Mouse (Mus musculus) midbrain, embryonic 13.5 days (tissue): ENCODE data around the gene Supt5. TPM values are rescaled to one million over a fixed set of nuclear protein-coding genes. Genes with fewer than 3 reads are reported as not detected.
A peak's percentile ranks its signal among the peaks of the same experiment; 100 is the strongest.

Experiments used
- ATAC-seq: fragments of 200-750 bp; cut with Nextera tagmentation; 2 replicates; pipeline ENCODE4 v1.8.0; 2017; ENCODE audit warnings: mild to moderate bottlenecking, moderate TSS enrichment, moderate library complexity
- H3K27ac ChIP-seq: fragments of 300-500 bp; sonication (generic); 2 replicates; pipeline ENCODE4 v1.5.1; 2015; ENCODE audit warnings: inconsistent platforms, mild to moderate bottlenecking, moderate library complexity
- H3K27me3 ChIP-seq: fragments of 300-500 bp; sonication (generic); 2 replicates; pipeline ENCODE4 v1.6.1; 2015; ENCODE audit warnings: mild to moderate bottlenecking, inconsistent platforms
- H3K36me3 ChIP-seq: fragments of 300-500 bp; sonication (generic); 2 replicates; pipeline ENCODE4 v1.6.1; 2015; ENCODE audit warnings: mild to moderate bottlenecking, inconsistent platforms
- H3K4me1 ChIP-seq: fragments of 300-500 bp; sonication (generic); replicated peaks from 2 replicates; pipeline ENCODE4 v1.6.1; 2015; ENCODE audit warnings: inconsistent platforms
- H3K4me2 ChIP-seq: fragments of 300-500 bp; sonication (generic); replicated peaks from 2 replicates; pipeline ENCODE4 v1.6.1; 2015; ENCODE audit warnings: moderate library complexity, mild to moderate bottlenecking, inconsistent platforms
- H3K4me3 ChIP-seq: fragments of 300-500 bp; sonication (generic); replicated peaks from 2 replicates; pipeline ENCODE4 v1.5.1; 2015; ENCODE audit warnings: mild to moderate bottlenecking, inconsistent platforms
- H3K9ac ChIP-seq: fragments of 300-500 bp; sonication (generic); replicated peaks from 2 replicates; pipeline ENCODE4 v1.6.1; 2015; ENCODE audit warnings: mild to moderate bottlenecking, inconsistent platforms
- H3K9me3 ChIP-seq: fragments of 300-500 bp; sonication (generic); 2 replicates; pipeline ENCODE4 v1.6.1; 2016; ENCODE audit warnings: mild to moderate bottlenecking, inconsistent platforms
- WGBS: fragments of 180-500 bp; shearing (Covaris S2); methylation state at CpG from one replicate; pipeline ENCODE4 v1.1.7; 2015; 5-methylcytosine and 5-hydroxymethylcytosine counted together
- polyA plus RNA-seq: library from polyadenylated mRNA; unstranded; fragments of >200 nt; fragmentation: Nextera tagmentation; extraction: Ambion mirVana; gene quantifications from 2 replicates; pipeline ENCODE4 v1.2.1, GENCODE M21; 2015

Gene Supt5
- polyA plus RNA-seq, 1 experiment from 2014 or later, result 98.8 TPM

DNA sequence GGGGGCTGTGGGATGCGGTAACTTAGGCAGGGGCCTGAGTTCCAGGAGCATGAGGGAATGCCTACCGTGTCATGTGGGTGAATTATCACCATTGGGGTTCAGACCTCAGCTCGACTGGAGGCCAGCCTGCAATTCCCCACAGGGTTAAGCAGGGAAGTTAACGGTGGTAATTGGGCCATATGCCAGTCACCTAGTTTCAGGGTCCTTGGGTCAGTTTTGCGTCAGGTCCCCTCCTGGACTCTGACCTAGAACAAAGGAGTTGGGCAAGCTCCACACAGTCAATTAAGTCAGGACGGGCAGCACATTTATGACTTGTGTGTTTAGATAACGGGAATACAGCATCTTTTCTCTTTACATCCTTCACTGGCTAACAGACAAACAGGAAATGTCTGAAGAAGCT, 2.8 kb upstream of the Supt5 start:
- no peak overlapping the region for H3K4me2 ChIP-seq
- H3K9me3 ChIP-seq, result no peaks in the 10 kb centered on the region
- no peak overlapping the region for H3K9ac ChIP-seq
- H3K27ac ChIP-seq, result no peak overlapping the region
- WGBS, result 65% methylated on average over 7 of the region's 7 CpGs
- H3K4me1 ChIP-seq, result peaks cover 17% of the 10 kb centered on the region
- no peak overlapping the region for H3K4me3 ChIP-seq
- no peak for ATAC-seq
- no peaks in the 10 kb centered on the region for H3K27me3 ChIP-seq
- no peaks in the 10 kb centered on the region for H3K36me3 ChIP-seq

DNA sequence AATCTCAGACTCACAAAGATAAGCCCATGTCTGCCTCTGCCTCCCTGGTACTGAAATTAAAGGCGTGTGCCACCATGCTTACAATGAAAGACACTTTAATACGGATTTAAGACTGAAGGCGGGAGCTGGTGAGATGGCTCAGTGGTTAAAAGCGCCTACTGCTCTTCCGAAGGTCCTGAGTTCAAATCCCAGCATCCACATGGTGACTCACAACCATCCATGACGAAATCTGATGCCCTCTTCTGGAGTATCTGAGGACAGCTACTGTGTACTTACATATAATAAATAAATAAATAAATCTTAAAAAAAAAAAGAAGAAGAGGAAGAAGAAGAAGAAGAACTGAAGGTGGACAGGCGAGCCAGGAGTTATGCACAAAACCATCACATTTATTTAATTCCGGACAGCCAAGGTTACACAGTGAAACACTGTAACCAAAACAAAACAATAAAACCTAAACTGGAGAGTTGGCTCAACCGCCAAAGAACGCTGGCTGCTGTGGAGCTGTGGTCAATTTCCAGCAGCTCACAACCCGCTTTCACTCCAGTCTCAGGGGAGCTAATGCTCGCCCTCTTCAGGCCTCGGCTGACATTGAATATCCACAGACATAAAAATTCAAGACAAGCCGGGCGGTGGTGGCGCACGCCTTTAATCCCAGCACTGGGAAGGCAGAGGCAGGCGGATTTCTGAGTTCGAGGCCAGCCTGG, 819 bp upstream of the Supt5 start:
- Histone ChIP-seq H3K27me3 (no peaks in the 10 kb centered on the region), H3K4me2 (peak overlapping the region; percentile 89), H3K4me1 (peaks cover 28% of the 10 kb centered on the region), H3K36me3 (peaks cover 6% of the 10 kb centered on the region; the same call in 1 of the 2 replicates), H3K9me3 (no peaks in the 10 kb centered on the region), H3K9ac (peak overlapping the region; percentile 59), H3K4me3 (peak overlapping the region; percentile 92), H3K27ac (peak overlapping the region; percentile 80)
- ATAC-seq, result no peak; the same call in 1 of the 2 replicates
- WGBS, result 81% methylated on average over 19 of the region's 19 CpGs

DNA sequence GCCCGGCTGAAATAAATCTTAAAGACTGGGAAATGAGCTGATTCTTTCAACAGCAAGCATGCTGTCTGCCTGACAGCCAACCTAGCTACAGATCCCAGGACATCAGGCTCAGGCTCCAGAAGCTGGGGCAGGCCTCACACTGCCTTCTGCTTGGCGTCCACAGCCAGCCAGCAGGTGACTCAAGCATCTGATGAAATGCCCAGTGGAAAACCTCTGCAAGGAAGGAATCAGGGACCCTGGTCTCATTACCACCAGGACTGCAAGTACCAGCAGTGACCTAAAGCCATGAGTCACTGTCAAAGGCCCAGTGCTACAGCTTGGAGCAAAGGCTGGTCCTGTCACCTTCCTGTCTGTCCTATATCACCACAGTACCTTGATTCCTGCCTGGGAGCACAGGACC, 3.1 kb downstream of the Supt5 start:
- no peaks in the 10 kb centered on the region for H3K9me3 ChIP-seq
- WGBS, result 92% methylated on average over 2 of the region's 2 CpGs
- H3K9ac ChIP-seq, result no peak overlapping the region
- H3K4me1 ChIP-seq, result peaks cover 31% of the 10 kb centered on the region
- no peak for ATAC-seq
- no peaks in the 10 kb centered on the region for H3K27me3 ChIP-seq
- H3K4me3 ChIP-seq, result no peak overlapping the region
- no peak overlapping the region for H3K4me2 ChIP-seq
- H3K36me3 ChIP-seq, result peaks cover 22% of the 10 kb centered on the region
- no peak overlapping the region for H3K27ac ChIP-seq

DNA sequence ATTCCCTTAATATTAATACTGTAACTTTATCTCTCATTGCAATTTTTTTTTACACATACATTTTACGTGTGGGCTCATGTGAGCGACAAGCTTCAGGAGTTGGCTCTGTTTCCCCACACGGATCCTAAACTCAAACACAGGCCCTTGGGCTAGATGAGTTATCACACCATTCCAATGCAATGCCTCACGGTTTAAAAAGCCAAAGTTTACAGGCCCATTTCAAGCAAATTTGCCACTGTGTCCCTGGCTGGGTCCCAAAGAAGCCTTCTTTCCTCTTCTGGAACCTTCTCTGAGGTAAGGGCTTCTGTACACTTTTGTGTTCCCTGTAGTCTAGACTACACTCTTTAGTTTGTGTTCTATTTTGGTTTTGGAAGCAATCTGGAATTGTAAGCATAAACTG, 4.0 kb downstream of the Supt5 start:
- Histone ChIP-seq H3K4me3 (no peak overlapping the region), H3K4me2 (no peak overlapping the region), H3K36me3 (peaks cover 31% of the 10 kb centered on the region), H3K9me3 (no peaks in the 10 kb centered on the region), H3K9ac (no peak overlapping the region), H3K27me3 (no peaks in the 10 kb centered on the region), H3K4me1 (peaks cover 31% of the 10 kb centered on the region), H3K27ac (no peak overlapping the region)
- 97% methylated on average over 4 of the region's 4 CpGs for WGBS
- ATAC-seq, result no peak

DNA sequence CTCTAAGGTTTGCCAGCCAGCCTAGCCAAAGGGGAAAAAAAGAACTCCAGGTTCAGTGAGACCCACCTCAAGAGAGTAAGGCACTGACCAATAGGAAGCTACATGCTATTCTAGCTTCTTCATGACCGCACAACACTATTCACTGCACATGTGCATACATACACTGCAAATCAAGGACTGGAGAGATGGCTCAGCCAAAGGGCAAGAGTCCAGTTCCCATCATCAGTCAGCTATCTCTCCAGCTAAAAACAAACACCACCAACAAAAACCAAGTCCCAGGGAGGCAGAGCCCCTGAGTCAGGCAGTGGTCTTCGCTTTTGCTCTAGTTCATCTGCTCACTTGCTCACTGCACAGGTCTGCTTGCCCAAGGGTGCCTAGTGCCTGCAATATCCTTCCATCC, 10.3 kb downstream of the Supt5 start:
- Histone ChIP-seq H3K27me3 (no peaks in the 10 kb centered on the region), H3K4me1 (no peaks in the 10 kb centered on the region), H3K36me3 (peaks cover 84% of the 10 kb centered on the region), H3K4me3 (no peak overlapping the region), H3K9me3 (no peaks in the 10 kb centered on the region), H3K27ac (no peak overlapping the region), H3K4me2 (no peak overlapping the region), H3K9ac (no peak overlapping the region)
- 93% methylated on average over 2 of the region's 2 CpGs for WGBS
- no peak for ATAC-seq

DNA sequence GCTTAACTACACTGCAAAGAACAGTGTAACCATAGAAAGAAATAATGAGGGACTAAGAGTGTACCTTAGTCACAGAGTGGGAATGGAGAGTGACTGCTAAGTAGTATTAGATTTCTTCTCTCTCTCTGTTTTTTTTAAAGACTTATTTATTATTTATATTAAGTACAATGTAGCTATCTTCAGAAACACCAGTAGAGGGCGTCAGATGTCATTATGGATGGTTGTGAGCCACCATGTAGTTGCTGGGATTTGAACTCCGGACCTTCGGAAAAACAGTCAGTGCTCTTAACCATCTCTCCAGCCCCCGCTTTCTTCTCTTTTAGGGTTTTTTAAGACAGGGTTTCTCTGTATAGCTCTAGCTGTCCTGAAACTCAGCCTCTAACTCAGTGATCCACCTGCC, 12.1 kb downstream of the Supt5 start:
- no peaks in the 10 kb centered on the region for H3K27me3 ChIP-seq
- no peak overlapping the region for H3K27ac ChIP-seq
- no peak overlapping the region for H3K4me3 ChIP-seq
- 89% methylated on average over 4 of the region's 4 CpGs for WGBS
- no peaks in the 10 kb centered on the region for H3K4me1 ChIP-seq
- no peaks in the 10 kb centered on the region for H3K9me3 ChIP-seq
- peaks cover 99% of the 10 kb centered on the region for H3K36me3 ChIP-seq
- no peak overlapping the region for H3K9ac ChIP-seq
- H3K4me2 ChIP-seq, result no peak overlapping the region
- ATAC-seq, result no peak

DNA sequence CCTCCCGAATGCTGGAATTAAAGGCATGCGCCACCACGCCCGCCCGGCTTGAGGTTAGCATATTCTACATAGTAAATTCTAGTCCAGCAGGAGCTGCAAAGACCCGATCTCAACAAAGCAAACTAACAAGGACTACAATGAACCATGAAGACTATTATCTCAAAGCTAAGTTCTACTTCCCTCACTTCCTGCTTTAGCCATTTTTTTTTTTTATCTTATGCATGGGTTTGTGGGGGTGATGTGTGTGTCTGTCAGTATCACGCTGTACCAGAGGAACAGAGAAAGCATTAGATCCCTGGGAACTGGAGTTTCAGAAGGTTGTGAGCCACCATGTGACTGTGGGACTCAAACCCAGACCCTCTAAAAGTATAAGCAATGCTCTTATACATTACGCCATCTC, 13.3 kb downstream of the Supt5 start:
- Histone ChIP-seq H3K36me3 (peaks cover 99% of the 10 kb centered on the region), H3K27me3 (no peaks in the 10 kb centered on the region), H3K27ac (no peak overlapping the region), H3K9ac (no peak overlapping the region), H3K4me3 (no peak overlapping the region), H3K4me2 (no peak overlapping the region), H3K9me3 (no peaks in the 10 kb centered on the region), H3K4me1 (no peaks in the 10 kb centered on the region)
- WGBS, result 95% methylated on average over 8 of the region's 8 CpGs
- no peak for ATAC-seq

DNA sequence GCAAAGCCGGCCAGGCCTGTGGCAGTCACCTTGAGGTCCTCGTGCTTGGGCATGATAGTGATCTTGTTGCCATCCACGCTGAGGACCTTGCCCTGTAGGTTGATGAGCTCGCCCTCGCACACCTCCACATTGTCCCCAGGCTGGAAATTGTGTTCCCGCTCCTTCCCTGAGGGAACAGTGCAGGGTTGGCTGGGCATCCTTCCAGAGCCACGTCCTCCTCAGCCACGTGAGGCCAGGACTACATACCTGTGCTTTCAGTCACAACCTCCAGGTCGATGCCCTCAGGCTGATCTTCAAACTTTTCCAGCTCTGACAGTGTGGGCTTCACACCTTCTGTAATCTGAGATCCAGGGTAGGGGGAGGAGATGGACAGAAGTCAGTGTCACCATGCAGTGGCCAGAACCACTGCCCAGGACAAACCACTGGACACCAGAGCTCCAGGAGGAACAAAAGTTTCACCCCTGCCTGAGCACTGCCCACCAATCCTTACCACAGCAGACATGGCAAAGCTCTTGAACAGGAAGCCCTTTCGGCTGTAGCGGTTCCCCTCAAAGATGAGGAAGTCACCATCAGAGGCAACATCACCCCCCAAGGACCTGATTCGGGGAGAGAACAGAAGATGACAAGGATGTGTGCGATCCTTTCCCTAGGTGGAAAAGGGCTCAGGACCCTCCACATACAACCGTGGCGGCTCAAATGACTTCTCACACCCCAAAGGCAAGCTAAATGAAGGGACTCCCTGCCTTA, 16.4 kb downstream of the Supt5 start:
- Histone ChIP-seq H3K27ac (no peak overlapping the region), H3K4me2 (no peak overlapping the region), H3K4me1 (no peaks in the 10 kb centered on the region), H3K4me3 (no peak overlapping the region), H3K27me3 (no peaks in the 10 kb centered on the region), H3K9ac (no peak overlapping the region), H3K36me3 (peaks cover 99% of the 10 kb centered on the region), H3K9me3 (no peaks in the 10 kb centered on the region)
- ATAC-seq, result no peak
- 94% methylated on average over 15 of the region's 15 CpGs for WGBS

DNA sequence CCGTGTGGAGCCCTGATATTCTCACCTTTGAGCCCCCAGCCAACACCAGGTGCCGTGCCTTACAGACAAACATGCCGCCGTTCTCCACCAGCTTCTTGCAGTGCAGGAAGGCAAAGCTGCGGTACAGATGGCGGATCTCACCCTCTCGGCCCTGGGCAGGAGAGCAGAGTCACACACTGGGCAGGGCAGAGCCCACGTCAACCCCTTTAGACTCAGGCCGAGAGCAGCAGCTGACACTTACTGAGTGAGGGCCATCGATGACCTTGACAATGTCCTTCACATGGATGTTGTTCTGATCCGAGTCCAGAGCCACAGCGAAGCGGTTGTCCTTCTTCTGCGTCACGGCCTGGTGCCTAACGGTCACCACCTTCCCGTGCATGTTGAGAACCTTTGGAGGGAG, 19.8 kb downstream of the Supt5 start:
- H3K4me2 ChIP-seq, result no peak overlapping the region
- WGBS, result 94% methylated on average over 17 of the region's 17 CpGs

DNA sequence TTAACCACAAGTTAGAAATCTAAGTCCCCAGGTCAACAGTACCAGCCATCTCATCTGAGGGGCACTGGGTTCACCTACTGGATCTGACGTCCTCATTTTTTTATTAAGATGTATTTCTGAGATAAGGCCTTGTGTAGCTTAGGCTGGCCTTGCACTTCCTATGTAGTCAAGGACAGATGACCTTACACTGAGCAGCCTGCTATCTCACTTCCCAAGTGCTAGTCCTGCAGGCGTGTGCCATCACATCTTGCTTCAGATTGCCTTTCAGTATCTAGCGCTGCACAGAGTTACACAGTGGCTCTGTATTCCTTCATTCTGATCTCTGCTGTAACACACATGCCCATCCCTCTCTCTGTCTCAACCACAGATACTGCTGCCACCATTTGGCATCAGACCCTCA, 20.5 kb downstream of the Supt5 start:
- Histone ChIP-seq H3K27ac (no peak overlapping the region), H3K27me3 (no peaks in the 10 kb centered on the region), H3K36me3 (peaks cover 91% of the 10 kb centered on the region), H3K4me3 (no peak overlapping the region), H3K9ac (no peak overlapping the region), H3K4me1 (no peaks in the 10 kb centered on the region), H3K4me2 (no peak overlapping the region), H3K9me3 (no peaks in the 10 kb centered on the region)
- no peak for ATAC-seq
- WGBS, result 87% methylated on average over 3 of the region's 3 CpGs

More for the DNA sequence above, 19.8 kb downstream of the Supt5 start:
- H3K27me3 ChIP-seq, result no peaks in the 10 kb centered on the region
- H3K27ac ChIP-seq, result no peak overlapping the region
- no peaks in the 10 kb centered on the region for H3K4me1 ChIP-seq
- peaks cover 98% of the 10 kb centered on the region for H3K36me3 ChIP-seq
- ATAC-seq, result no peak
- H3K4me3 ChIP-seq, result no peak overlapping the region
- H3K9me3 ChIP-seq, result no peaks in the 10 kb centered on the region
- no peak overlapping the region for H3K9ac ChIP-seq

DNA sequence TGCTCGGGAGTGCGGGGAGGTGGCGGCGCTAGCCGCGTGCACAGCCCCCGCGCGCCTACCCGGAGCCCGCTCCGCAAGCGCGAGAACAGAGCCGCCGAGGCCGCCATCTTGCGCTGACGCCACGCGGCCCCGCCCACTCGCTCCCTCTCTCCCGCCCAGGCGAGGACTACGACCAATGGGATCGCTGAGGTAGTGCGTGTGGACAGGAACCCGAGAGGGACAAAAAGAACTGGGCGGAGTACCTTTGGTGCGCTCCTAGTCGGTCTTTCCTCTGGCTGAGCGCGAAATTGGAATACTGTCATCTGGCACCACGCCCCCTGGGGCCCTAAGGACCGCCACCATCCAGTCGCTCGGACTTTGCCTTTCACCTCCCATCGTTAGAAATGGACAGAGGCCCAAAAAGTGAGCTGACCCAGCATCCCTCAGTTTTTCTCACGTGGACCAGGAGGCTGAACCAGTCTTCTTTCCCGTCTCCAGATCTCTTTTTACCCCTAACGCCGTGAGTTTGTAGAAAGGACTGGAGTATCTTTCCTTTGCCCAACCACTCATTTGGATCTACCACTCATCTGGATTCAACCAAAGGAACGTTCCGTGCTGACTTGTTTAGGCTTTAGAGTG, 26.5 kb downstream of the Supt5 start, which contains the start of gene Timm50:
TSS of gene Timm50 (minus strand) at position 147 of the 618 bp plus-strand sequence.
- peak within 1 kb of the TSS; percentile 92 for H3K4me2 ChIP-seq
- ATAC-seq, result peak; percentile 98
- peaks cover 63% of the 10 kb centered on the region for H3K36me3 ChIP-seq
- no peaks in the 10 kb centered on the region for H3K9me3 ChIP-seq
- H3K4me1 ChIP-seq, result peaks cover 32% of the 10 kb centered on the region
- WGBS, result 1% methylated on average over 44 of the region's 45 CpGs
- H3K4me3 ChIP-seq, result peak within 1 kb of the TSS; percentile 85
- peak within 1 kb of the TSS; percentile 87 for H3K9ac ChIP-seq
- no peaks in the 10 kb centered on the region for H3K27me3 ChIP-seq
- peak within 1 kb of the TSS; percentile 81 for H3K27ac ChIP-seq
